Mouse (Mus musculus): ENCODE data around the gene Gm17584.

The Gm17584 gene

DNA sequence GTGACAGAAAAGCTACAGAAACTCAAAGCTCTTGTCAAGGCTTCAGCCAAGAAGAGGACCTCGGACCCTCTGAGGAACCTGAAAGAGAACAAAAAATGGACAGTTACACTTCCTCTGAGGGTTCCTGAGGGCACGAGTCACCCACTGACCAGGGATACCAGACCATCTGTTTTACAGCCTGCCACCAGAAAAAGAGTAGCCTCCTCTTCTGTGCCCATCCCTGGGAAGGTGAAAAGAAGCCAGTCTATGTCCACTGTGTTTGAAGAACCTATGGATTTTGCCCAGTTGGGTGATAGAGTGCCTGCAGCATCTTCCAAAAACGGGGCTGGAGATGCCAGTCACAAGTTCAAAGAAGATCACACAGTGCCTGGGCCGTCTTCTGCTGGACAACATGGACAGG is at the start of gene Gm17584:
Gene Gm17584, plus strand, starts transcription at position 301 of the 400 bp plus-strand sequence.
- no CpG with 5 or more reads among the region's 4 CpGs for whole genome bisulfite sequencing

Data from cerebral cortex, adult 2 months (tissue).